Mouse (Mus musculus) cortical plate, adult 2 months (tissue): ENCODE measurements around the gene Ak2.

Experiments used
- CTCF ChIP-seq: fragments of 200-500 bp; IDR thresholded peaks from 2 replicates; pipeline ENCODE4 v1.5.1; 2011; ENCODE audit warnings: mild to moderate bottlenecking, control low read depth, low read length; ENCODE audit not compliant: insufficient read depth; ENCODE audit errors: extremely low read depth
- POLR2A ChIP-seq: fragments of 200-500 bp; IDR thresholded peaks from 2 replicates; pipeline ENCODE4 v1.6.1; 2011; ENCODE audit warnings: mild to moderate bottlenecking, low read length, control low read depth; ENCODE audit not compliant: insufficient read depth; ENCODE audit errors: extremely low read depth

DNA sequence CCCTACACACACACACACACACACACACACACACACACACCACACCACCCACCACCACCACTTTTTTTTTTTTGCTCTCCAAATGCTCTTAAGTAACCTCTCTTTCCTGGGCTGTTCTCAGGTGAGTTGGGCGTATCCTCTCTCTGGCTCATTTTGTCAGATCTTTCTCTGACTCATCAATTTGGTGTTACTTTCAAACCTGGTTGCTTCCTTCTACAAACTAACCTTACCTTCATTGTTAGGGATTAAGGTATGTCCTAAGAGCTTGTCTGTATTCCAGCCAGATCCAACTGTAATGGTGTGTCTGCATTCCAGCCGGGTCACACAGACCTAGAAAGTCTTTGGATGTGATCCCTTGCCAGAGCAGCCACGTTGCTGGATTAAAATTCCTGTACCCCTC, 14.5 kb upstream of the Ak2 start:
- TF ChIP-seq CTCF (no peak), POLR2A (no peak)
